Mouse (Mus musculus): ENCODE data around the gene Srrm1. TPM values are rescaled to one million over a fixed set of nuclear protein-coding genes. Genes with fewer than 3 reads are reported as not detected.

Srrm1 gene
- polyA plus RNA-seq, 1 experiment from 2014 or later = 179 TPM

DNA sequence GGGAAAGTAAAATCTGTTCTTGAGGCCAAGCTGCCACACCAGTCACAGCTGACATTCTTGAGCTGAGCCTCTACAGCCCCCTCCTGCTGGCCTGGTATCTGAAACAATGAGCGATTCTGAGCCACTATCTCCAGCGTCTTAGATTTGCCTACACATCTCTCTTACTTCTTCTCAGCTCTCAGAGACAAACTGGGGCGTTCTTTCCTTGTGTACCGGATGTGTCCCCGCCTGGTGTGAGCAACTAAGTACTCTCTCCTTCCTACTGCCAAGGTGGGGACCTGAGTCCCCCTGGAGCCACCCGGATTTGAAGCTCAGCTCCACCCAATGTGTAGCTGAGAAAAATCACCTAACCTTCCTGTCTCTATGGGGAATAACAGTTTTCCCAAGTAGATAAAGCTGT lies 61.3 kb downstream of the Srrm1 start:
- Histone ChIP-seq H3K4me3 (replicated peaks; ENCODE audit: low read depth, low read length) (no peak overlapping the region), H3K36me3 (ENCODE audit: control insufficient read depth, insufficient read depth, low read length) (no peaks in the 10 kb centered on the region), H3K27ac (replicated peaks; ENCODE audit: low read depth, low read length) (no peak overlapping the region), H3K9ac (replicated peaks; ENCODE audit: low read length) (no peak overlapping the region), H3K27me3 (ENCODE audit: control insufficient read depth, insufficient read depth, low read length) (no peaks in the 10 kb centered on the region), H3K9me3 (ENCODE audit: control insufficient read depth, low read length) (no peaks in the 10 kb centered on the region), H3K4me1 (ENCODE audit: control insufficient read depth, insufficient read depth, low read length) (0 out of 2 replicates have a peak, but pooled peaks cover 2% of the 10 kb centered on the region), H3K4me2 (ENCODE audit: low read length) (no peak overlapping the region)
- DNase-seq (no peak), ATAC-seq (ENCODE audit: low FRiP score, low TSS enrichment) (no peak)
- WGBS = 60% methylated on average over 6 of the region's 6 CpGs

DNA sequence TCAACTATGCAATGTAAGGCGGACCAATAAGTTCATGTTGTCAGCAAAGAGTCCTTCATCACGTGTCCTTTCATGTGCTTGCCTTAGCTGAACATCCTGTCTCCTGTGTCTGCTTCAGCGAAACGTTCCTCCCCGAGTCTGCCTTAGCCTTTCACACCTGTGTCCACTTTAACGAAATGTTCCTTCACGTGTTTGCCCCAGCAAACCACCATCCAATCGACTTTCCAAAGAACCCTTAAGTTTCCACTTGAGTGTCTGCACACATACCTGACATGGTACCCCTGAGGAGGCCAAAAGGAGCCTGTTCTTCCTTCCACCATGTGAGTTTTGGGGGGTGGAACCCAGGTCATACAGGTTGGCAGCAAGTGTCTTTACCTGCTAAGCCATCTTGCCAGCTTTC lies 61.9 kb downstream of the Srrm1 start:
- no peaks in the 10 kb centered on the region for H3K9me3 ChIP-seq (ENCODE audit: control insufficient read depth, low read length)
- H3K9ac ChIP-seq (replicated peaks; ENCODE audit: low read length) = no peak overlapping the region
- H3K4me1 ChIP-seq (ENCODE audit: control insufficient read depth, insufficient read depth, low read length) = 0 out of 2 replicates have a peak, but pooled peaks cover 3% of the 10 kb centered on the region
- no peaks in the 10 kb centered on the region for H3K27me3 ChIP-seq (ENCODE audit: control insufficient read depth, insufficient read depth, low read length)
- no peaks in the 10 kb centered on the region for H3K36me3 ChIP-seq (ENCODE audit: control insufficient read depth, insufficient read depth, low read length)
- no peak overlapping the region for H3K4me3 ChIP-seq (replicated peaks; ENCODE audit: low read depth, low read length)
- 91% methylated on average over 8 of the region's 8 CpGs for WGBS
- ATAC-seq (ENCODE audit: low FRiP score, low TSS enrichment) (no peak), DNase-seq (no peak)
- H3K4me2 ChIP-seq (ENCODE audit: low read length) = no peak overlapping the region
- no peak overlapping the region for H3K27ac ChIP-seq (replicated peaks; ENCODE audit: low read depth, low read length)

DNA sequence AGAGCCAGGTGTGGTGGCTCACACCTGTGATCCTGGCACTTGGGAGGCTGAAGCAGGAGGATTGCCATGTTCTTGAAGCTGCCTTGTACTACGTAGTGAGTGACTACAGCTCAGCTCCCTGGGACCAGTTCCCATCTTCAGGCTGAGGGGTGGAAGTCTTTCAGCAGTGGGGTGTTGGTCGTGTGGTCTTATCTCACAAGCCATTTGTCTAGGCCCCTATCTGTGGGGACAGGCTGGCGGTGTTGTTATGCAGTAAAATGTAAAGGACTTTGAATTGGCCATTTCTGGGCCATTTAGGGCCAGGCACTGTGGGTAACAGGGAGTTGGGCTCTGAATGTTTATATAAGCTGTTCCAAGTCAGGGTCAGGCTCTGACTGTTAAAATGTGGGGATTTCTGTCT lies 65.1 kb downstream of the Srrm1 start:
- 72% methylated on average over 3 of the region's 3 CpGs for WGBS
- ATAC-seq (ENCODE audit: low FRiP score, low TSS enrichment) = no peak
- H3K4me3 ChIP-seq (replicated peaks; ENCODE audit: low read depth, low read length) = no peak overlapping the region

DNA sequence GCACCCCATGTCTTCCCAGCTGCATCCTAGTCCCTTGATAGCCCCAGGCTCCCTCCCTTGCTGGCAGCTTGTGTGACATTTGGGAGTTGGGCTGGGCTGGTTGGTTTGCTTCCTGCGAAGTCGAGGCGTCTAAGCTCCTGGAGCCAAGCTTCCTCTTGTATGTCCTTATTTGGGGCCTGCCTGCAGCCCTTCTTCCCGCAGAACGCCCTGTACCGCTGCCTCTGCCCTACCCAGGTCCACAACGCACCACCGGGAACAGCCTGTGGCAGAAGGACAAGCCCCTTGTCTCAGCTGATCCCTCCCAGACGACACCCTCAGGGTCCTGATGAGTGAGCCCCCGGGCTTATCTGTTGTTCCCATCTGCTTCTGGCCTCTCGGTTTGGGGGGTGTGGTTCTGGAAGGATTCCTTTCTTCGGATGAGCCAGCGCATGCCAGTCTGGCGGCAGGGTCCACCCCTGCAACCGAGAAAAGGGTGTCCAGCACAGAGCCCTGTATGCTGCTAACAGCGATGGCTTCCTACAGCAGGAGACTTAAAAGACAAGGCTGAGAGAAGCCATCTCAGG lies 66.2 kb downstream of the Srrm1 start:
- H3K27ac ChIP-seq (replicated peaks; ENCODE audit: low read depth, low read length) = no peak overlapping the region
- no peaks in the 10 kb centered on the region for H3K9me3 ChIP-seq (ENCODE audit: control insufficient read depth, low read length)
- ATAC-seq (ENCODE audit: low FRiP score, low TSS enrichment) = no peak
- H3K36me3 ChIP-seq (ENCODE audit: control insufficient read depth, insufficient read depth, low read length) = no peaks in the 10 kb centered on the region
- 0 out of 2 replicates have a peak, but pooled peaks cover 3% of the 10 kb centered on the region for H3K4me1 ChIP-seq (ENCODE audit: control insufficient read depth, insufficient read depth, low read length)
- H3K4me3 ChIP-seq (replicated peaks; ENCODE audit: low read depth, low read length) = no peak overlapping the region
- H3K27me3 ChIP-seq (ENCODE audit: control insufficient read depth, insufficient read depth, low read length) = no peaks in the 10 kb centered on the region
- 9% methylated on average over 16 of the region's 16 CpGs for WGBS
- H3K4me2 ChIP-seq (ENCODE audit: low read length) = no peak overlapping the region
- no peak for DNase-seq
- H3K9ac ChIP-seq (replicated peaks; ENCODE audit: low read length) = no peak overlapping the region

More for the DNA sequence above, 65.1 kb downstream of the Srrm1 start:
- Histone ChIP-seq H3K27me3 (ENCODE audit: control insufficient read depth, insufficient read depth, low read length) (no peaks in the 10 kb centered on the region), H3K4me2 (ENCODE audit: low read length) (no peak overlapping the region), H3K4me1 (ENCODE audit: control insufficient read depth, insufficient read depth, low read length) (0 out of 2 replicates have a peak, but pooled peaks cover 3% of the 10 kb centered on the region), H3K9ac (replicated peaks; ENCODE audit: low read length) (no peak overlapping the region), H3K9me3 (ENCODE audit: control insufficient read depth, low read length) (no peaks in the 10 kb centered on the region), H3K36me3 (ENCODE audit: control insufficient read depth, insufficient read depth, low read length) (no peaks in the 10 kb centered on the region), H3K27ac (replicated peaks; ENCODE audit: low read depth, low read length) (no peak overlapping the region)
- DNase-seq = no peak

DNA sequence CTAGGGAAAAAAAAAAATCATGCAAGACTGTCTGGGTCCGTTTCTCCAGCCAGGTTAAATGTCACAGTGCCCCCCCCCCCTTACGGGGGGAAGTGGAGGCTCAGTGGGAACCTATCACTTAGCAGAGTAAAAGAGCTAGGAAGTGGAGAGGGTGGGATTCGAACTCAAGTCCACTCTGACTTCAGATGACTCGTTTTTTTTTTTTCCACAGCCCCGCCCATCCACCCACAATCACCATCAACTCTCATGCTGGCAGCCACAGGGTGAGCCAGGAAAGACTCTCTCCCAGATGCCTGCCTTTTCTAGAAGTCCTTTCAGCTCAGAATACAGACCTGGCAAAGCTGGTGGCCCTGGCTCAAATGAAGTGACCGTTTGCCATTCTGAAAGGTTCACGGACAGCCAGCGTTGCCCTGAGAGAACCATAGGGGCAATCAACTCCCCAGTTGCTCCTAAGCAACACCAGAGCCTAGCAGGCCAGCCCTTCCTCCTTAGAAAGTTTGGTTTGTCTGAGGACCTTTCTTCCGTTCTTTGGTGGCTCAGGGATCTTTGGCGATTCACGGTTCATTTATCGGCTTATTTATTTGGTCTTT lies 67.0 kb downstream of the Srrm1 start:
- H3K27me3 ChIP-seq (ENCODE audit: control insufficient read depth, insufficient read depth, low read length) = no peaks in the 10 kb centered on the region
- H3K4me2 ChIP-seq (ENCODE audit: low read length) = no peak overlapping the region
- 0 out of 2 replicates have a peak, but pooled peaks cover 3% of the 10 kb centered on the region for H3K4me1 ChIP-seq (ENCODE audit: control insufficient read depth, insufficient read depth, low read length)
- no peaks in the 10 kb centered on the region for H3K9me3 ChIP-seq (ENCODE audit: control insufficient read depth, low read length)
- WGBS = 72% methylated on average over 12 of the region's 12 CpGs
- ATAC-seq (ENCODE audit: low FRiP score, low TSS enrichment) (no peak), DNase-seq (no peak)
- H3K4me3 ChIP-seq (replicated peaks; ENCODE audit: low read depth, low read length) = no peak overlapping the region
- H3K9ac ChIP-seq (replicated peaks; ENCODE audit: low read length) = no peak overlapping the region
- no peaks in the 10 kb centered on the region for H3K36me3 ChIP-seq (ENCODE audit: control insufficient read depth, insufficient read depth, low read length)
- H3K27ac ChIP-seq (replicated peaks; ENCODE audit: low read depth, low read length) = no peak overlapping the region

DNA sequence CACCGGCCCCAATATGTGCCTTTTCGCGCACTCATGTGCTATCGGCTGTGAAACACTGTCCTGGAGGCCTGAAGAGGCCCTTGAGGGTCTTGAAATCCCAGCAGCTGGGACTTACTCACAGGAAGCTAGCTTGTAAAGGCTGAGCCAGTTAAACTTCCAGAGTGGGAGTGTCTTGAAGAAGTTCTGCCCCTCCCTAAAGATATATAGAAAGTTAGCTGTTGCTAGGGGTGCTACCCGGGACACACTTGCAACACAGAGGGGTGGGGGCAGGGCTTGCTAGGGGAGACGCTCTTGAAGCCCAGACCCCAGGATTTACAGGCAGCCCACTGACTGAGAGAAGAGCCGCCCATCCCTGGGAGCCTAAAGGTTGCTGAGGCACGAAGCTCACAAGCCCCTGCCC lies 67.7 kb downstream of the Srrm1 start:
- Histone ChIP-seq H3K36me3 (ENCODE audit: control insufficient read depth, insufficient read depth, low read length) (no peaks in the 10 kb centered on the region), H3K9ac (replicated peaks; ENCODE audit: low read length) (no peak overlapping the region), H3K27ac (replicated peaks; ENCODE audit: low read depth, low read length) (no peak overlapping the region), H3K4me3 (replicated peaks; ENCODE audit: low read depth, low read length) (no peak overlapping the region), H3K27me3 (ENCODE audit: control insufficient read depth, insufficient read depth, low read length) (no peaks in the 10 kb centered on the region), H3K9me3 (ENCODE audit: control insufficient read depth, low read length) (no peaks in the 10 kb centered on the region), H3K4me1 (ENCODE audit: control insufficient read depth, insufficient read depth, low read length) (0 out of 2 replicates have a peak, but pooled peaks cover 3% of the 10 kb centered on the region), H3K4me2 (ENCODE audit: low read length) (no peak overlapping the region)
- ATAC-seq (ENCODE audit: low FRiP score, low TSS enrichment) (no peak), DNase-seq (no peak)
- WGBS = 56% methylated on average over 8 of the region's 8 CpGs

DNA sequence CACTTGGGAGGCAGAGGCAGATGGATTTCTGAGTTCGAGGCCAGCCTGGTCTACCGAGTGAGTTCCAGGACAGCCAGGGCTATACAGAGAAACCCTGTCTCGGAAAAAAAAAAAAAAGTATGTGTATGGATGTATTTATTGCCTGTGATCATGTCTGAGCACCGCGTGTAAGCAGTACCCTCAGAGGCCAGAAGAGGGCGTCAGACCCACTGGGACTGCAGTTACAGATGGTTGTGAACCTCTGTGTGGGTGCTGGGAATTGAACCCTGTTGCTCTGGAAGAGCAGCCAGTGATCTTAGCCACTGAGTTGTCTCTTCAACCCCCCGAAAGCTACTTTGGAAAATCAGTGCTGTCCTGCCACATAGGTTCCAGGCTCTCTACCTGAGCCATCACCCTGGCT lies 69.2 kb downstream of the Srrm1 start:
- Histone ChIP-seq H3K9ac (replicated peaks; ENCODE audit: low read length) (no peak overlapping the region), H3K4me2 (ENCODE audit: low read length) (no peak overlapping the region), H3K4me3 (replicated peaks; ENCODE audit: low read depth, low read length) (no peak overlapping the region), H3K36me3 (ENCODE audit: control insufficient read depth, insufficient read depth, low read length) (no peaks in the 10 kb centered on the region), H3K4me1 (ENCODE audit: control insufficient read depth, insufficient read depth, low read length) (0 out of 2 replicates have a peak, but pooled peaks cover 3% of the 10 kb centered on the region), H3K27me3 (ENCODE audit: control insufficient read depth, insufficient read depth, low read length) (no peaks in the 10 kb centered on the region), H3K9me3 (ENCODE audit: control insufficient read depth, low read length) (no peaks in the 10 kb centered on the region), H3K27ac (replicated peaks; ENCODE audit: low read depth, low read length) (no peak overlapping the region)
- WGBS = 85% methylated on average over 7 of the region's 7 CpGs
- no peak for ATAC-seq (ENCODE audit: low FRiP score, low TSS enrichment)
- no peak for DNase-seq

DNA sequence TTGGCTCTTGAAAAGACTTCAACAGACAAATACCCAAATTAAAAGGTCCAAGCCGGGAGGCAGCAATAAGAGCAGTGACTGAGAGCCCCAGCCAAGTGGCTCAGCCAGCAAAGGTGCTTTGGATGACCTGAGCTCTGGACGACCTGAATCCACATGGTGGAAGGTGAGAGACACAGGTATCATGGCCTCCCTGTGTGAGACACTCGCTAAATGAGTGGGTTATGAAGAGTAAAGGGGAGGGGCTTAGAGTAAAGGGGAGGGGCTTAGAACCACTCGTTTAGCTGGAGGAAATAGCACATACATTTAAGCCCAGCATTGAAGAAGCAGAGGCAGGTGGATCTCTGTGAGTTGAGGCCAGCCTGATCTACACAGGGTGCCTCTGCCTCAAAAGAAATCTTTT lies 69.7 kb downstream of the Srrm1 start:
- H3K36me3 ChIP-seq (ENCODE audit: control insufficient read depth, insufficient read depth, low read length) = no peaks in the 10 kb centered on the region
- H3K9ac ChIP-seq (replicated peaks; ENCODE audit: low read length) = no peak overlapping the region
- no peak overlapping the region for H3K4me2 ChIP-seq (ENCODE audit: low read length)
- no peaks in the 10 kb centered on the region for H3K9me3 ChIP-seq (ENCODE audit: control insufficient read depth, low read length)
- ATAC-seq (ENCODE audit: low FRiP score, low TSS enrichment) = no peak
- H3K27ac ChIP-seq (replicated peaks; ENCODE audit: low read depth, low read length) = no peak overlapping the region
- 76% methylated on average over 4 of the region's 4 CpGs for WGBS
- 0 out of 2 replicates have a peak, but pooled peaks cover 3% of the 10 kb centered on the region for H3K4me1 ChIP-seq (ENCODE audit: control insufficient read depth, insufficient read depth, low read length)
- no peak overlapping the region for H3K4me3 ChIP-seq (replicated peaks; ENCODE audit: low read depth, low read length)
- no peak for DNase-seq
- no peaks in the 10 kb centered on the region for H3K27me3 ChIP-seq (ENCODE audit: control insufficient read depth, insufficient read depth, low read length)

DNA sequence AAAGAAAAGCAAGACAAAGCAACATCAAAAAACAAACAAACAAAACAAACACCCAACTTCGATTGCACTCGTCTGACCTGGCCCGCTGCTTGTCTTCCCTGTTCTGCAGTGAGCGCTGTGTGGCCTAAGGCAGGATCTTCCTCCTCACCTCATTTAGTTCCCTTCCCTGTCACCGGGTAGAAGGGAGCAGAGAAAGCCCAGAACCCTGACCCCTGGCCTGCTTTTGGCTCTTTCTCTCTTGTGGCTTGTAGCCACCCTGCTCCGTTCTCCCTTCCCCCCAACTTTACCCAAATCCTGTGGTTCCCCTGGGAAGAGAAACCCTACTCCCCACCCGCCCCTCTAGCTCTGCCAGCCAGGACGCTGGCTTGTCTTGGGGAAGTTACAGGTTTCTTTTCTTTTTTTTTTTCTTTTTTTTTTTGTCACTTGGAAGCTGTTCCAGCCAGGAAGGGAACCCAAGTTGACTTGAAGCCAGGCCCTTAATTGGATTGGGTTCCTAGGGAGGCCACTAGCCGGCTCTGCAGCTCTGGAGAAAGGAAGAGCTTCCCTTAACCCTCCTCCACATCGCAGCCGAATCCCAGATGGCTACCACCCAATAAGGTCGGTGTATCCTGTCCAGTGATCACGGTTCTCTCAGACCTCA lies 70.3 kb downstream of the Srrm1 start:
- ATAC-seq (ENCODE audit: low FRiP score, low TSS enrichment) = no peak
- Histone ChIP-seq H3K9ac (replicated peaks; ENCODE audit: low read length) (no peak overlapping the region), H3K27me3 (ENCODE audit: control insufficient read depth, insufficient read depth, low read length) (no peaks in the 10 kb centered on the region), H3K4me3 (replicated peaks; ENCODE audit: low read depth, low read length) (no peak overlapping the region), H3K27ac (replicated peaks; ENCODE audit: low read depth, low read length) (no peak overlapping the region), H3K36me3 (ENCODE audit: control insufficient read depth, insufficient read depth, low read length) (no peaks in the 10 kb centered on the region), H3K9me3 (ENCODE audit: control insufficient read depth, low read length) (no peaks in the 10 kb centered on the region), H3K4me1 (ENCODE audit: control insufficient read depth, insufficient read depth, low read length) (0 out of 2 replicates have a peak, but pooled peaks cover 3% of the 10 kb centered on the region), H3K4me2 (ENCODE audit: low read length) (no peak overlapping the region)
- DNase-seq = no peak
- WGBS = 70% methylated on average over 13 of the region's 13 CpGs
